ENCODE assay signal across 10 mouse cellular contexts in genomic region chr12:4864338-4864690, GRCm38 (mm10). TPM values are rescaled to one million over a fixed set of nuclear protein-coding genes. Genes with fewer than 3 reads are reported as not detected.
DNase-seq lines count a peak whose midpoint lies in the region; ATAC-seq and TF ChIP-seq lines count a peak whose summit lies in the region.
"Had no signal": no experiment of that assay in that cellular context is flagged by ENCODE, and none has a peak within 500 bp of the region (broad histone marks: within the 10 kb centered on the region; RNA-seq: fewer than 3 reads in every experiment).

No protein-coding gene starts in this region.

- H3K9me3 ChIP-seq in heart, embryonic 13.5 days: no peaks in the 10 kb centered on the region
- no peaks in the 10 kb centered on the region for H3K9me3 ChIP-seq in embryonic facial prominence, embryonic 11.5 days (replicated peaks; ENCODE audit: control insufficient read depth, low read length)
- H3K9me3 ChIP-seq: neural tube, embryonic 12.5 days had no signal

- WGBS in heart, embryonic 13.5 days: 41% methylated on average over 4 of the region's 4 CpGs
- 66% methylated on average over 4 of the region's 4 CpGs for WGBS in embryonic facial prominence, embryonic 11.5 days

- no peak for TF ChIP-seq CTCF in left cerebral cortex, adult 2 months (IDR thresholded peaks at IDR 0.05)

- no peaks in the 10 kb centered on the region for H3K27me3 ChIP-seq in heart, embryonic 13.5 days (replicated peaks)
- no peaks in the 10 kb centered on the region for H3K27me3 ChIP-seq in embryonic facial prominence, embryonic 11.5 days (ENCODE audit: control insufficient read depth, insufficient read depth, low read length)
- H3K27me3 ChIP-seq: CH12.LX; neural tube, embryonic 12.5 days had no signal

- peaks cover 5% of the 10 kb centered on the region for H3K36me3 ChIP-seq in heart, embryonic 13.5 days
- no peaks in the 10 kb centered on the region for H3K36me3 ChIP-seq in embryonic facial prominence, embryonic 11.5 days (replicated peaks; ENCODE audit: control insufficient read depth, insufficient read depth, low read depth, low read length)
- H3K36me3 ChIP-seq: neural tube, embryonic 12.5 days had no signal

- no peak for ATAC-seq in heart, embryonic 13.5 days (ENCODE audit: extremely low read depth, insufficient number of reproducible peaks, low FRiP score, low TSS enrichment)
- 0 out of 2 replicates have a peak, but pooled peaks have one; percentile 2 for ATAC-seq in embryonic facial prominence, embryonic 11.5 days (replicated peaks; ENCODE audit: insufficient number of reproducible peaks, low FRiP score, low TSS enrichment, low read depth)
- ATAC-seq in megakaryocyte progenitor cell, adult 5-6 weeks (replicated peaks; ENCODE audit: poor library complexity): no peak

- H3K4me3 ChIP-seq in heart, embryonic 13.5 days: no peak overlapping the region
- no peak overlapping the region for H3K4me3 ChIP-seq in left cerebral cortex, adult 2 months
- H3K4me3 ChIP-seq in embryonic facial prominence, embryonic 11.5 days (ENCODE audit: low read depth, low read length): no peak overlapping the region
- H3K4me3 ChIP-seq: neural tube, embryonic 12.5 days had no signal

- peaks cover 47% of the 10 kb centered on the region for H3K4me1 ChIP-seq in heart, embryonic 13.5 days
- H3K4me1 ChIP-seq in embryonic facial prominence, embryonic 11.5 days (ENCODE audit: control insufficient read depth, insufficient read depth, low read length): peaks cover 2% of the 10 kb centered on the region; the same call in 1 of the 2 replicates

- intact Hi-C loops in left cerebral cortex, adult 2 months (cut with DNase I): no loop called here
- intact Hi-C loops in left cerebral cortex, postnatal 25 days (cut with DNase I): no loop called here

- no peak for DNase-seq in heart, adult 9 months (ENCODE audit: low spot score in 2 of 2)
- DNase-seq in left cerebral cortex, adult 2 months (ENCODE audit: extremely low spot score in 1 of 2, low spot score in 2 of 2): peak; percentile 38
- DNase-seq in left cerebral cortex, adult 11 months (ENCODE audit: low spot score): no peak
- DNase-seq in embryonic facial prominence, embryonic 11.5 days (ENCODE audit: low spot score): no peak
- peak; percentile 45 to 86 for DNase-seq in left cerebral cortex, postnatal 25 days (ENCODE audit: low spot score in 2 of 2)
- DNase-seq in spleen, postnatal 10 days (ENCODE audit: low spot score in 2 of 2): no peak

- peak overlapping the region; percentile 85 for H3K27ac ChIP-seq in heart, embryonic 13.5 days (replicated peaks)
- H3K27ac ChIP-seq in left cerebral cortex, adult 2 months: peak overlapping the region; percentile 36
- no peak overlapping the region for H3K27ac ChIP-seq in embryonic facial prominence, embryonic 11.5 days (replicated peaks; ENCODE audit: low read depth, low read length)
- H3K27ac ChIP-seq: neural tube, embryonic 12.5 days had no signal

- peak overlapping the region; percentile 47; the same call in 1 of the 2 replicates for H3K4me2 ChIP-seq in heart, embryonic 13.5 days
- H3K4me2 ChIP-seq in embryonic facial prominence, embryonic 11.5 days (ENCODE audit: low read depth, low read length): no peak overlapping the region
- H3K4me2 ChIP-seq: neural tube, embryonic 12.5 days had no signal

- H3K9ac ChIP-seq in heart, embryonic 13.5 days: peak overlapping the region; percentile 55
- H3K9ac ChIP-seq in embryonic facial prominence, embryonic 11.5 days (replicated peaks; ENCODE audit: low read length): no peak overlapping the region
- H3K9ac ChIP-seq: neural tube, embryonic 12.5 days had no signal

RNA-seq across cellular contexts. Expression of gene Mfsd2b, which starts 9.8 kb away (rescaled TPM):
- polyA plus RNA-seq in heart, embryonic 13.5 days (2015; fragmentation: Nextera tagmentation; extraction: Ambion mirVana): 3.3 and 4.4 TPM in 2 replicates
- under 1 TPM; 0.75 to 0.93 TPM for total RNA-seq in left cerebral cortex, adult 2 months (2021)
- 4.2 and 5.0 TPM in 2 replicates for polyA plus RNA-seq in embryonic facial prominence, embryonic 11.5 days (2014; fragmentation: Nextera tagmentation; extraction: Ambion mirVana)
- total RNA-seq in left cerebral cortex, postnatal 25 days (2021): under 1 TPM; 0.80 to 0.87 TPM
- 10.6 and 20.0 TPM in 2 replicates for total RNA-seq in megakaryocyte progenitor cell, adult 5-6 weeks (2015)
- 6.2 and 14.6 TPM in 2 replicates for total RNA-seq in megakaryocyte progenitor cell, adult 5-6 weeks (2017)

RNA-seq across cellular contexts. Expression of gene Wdcp, which starts 21.2 kb away (rescaled TPM):
- 14.7 and 17.0 TPM in 2 replicates for polyA plus RNA-seq in heart, embryonic 13.5 days (2015; fragmentation: Nextera tagmentation; extraction: Ambion mirVana)
- total RNA-seq in left cerebral cortex, adult 2 months (2021): 10 to 100 TPM; 11.8 to 12.5 TPM
- polyA plus RNA-seq in embryonic facial prominence, embryonic 11.5 days (2014; fragmentation: Nextera tagmentation; extraction: Ambion mirVana): 15.8 and 16.5 TPM in 2 replicates
- 10 to 100 TPM; 11.8 to 12.1 TPM for total RNA-seq in left cerebral cortex, postnatal 25 days (2021)
- 17.6 and 19.2 TPM in 2 replicates for total RNA-seq in megakaryocyte progenitor cell, adult 5-6 weeks (2015)
- 6.7 and 10.0 TPM in 2 replicates for total RNA-seq in megakaryocyte progenitor cell, adult 5-6 weeks (2017)

RNA-seq across cellular contexts. Expression of gene Fkbp1b, which starts 22.9 kb away (rescaled TPM):
- 8.8 and 9.2 TPM in 2 replicates for polyA plus RNA-seq in heart, embryonic 13.5 days (2015; fragmentation: Nextera tagmentation; extraction: Ambion mirVana)
- 10 to 100 TPM; 43.7 to 48.3 TPM for total RNA-seq in left cerebral cortex, adult 2 months (2021)
- polyA plus RNA-seq in embryonic facial prominence, embryonic 11.5 days (2014; fragmentation: Nextera tagmentation; extraction: Ambion mirVana): 9.4 and 16.5 TPM in 2 replicates
- total RNA-seq in left cerebral cortex, postnatal 25 days (2021): 10 to 100 TPM; 42.6 to 51.0 TPM
- 19.2 and 21.3 TPM in 2 replicates for total RNA-seq in megakaryocyte progenitor cell, adult 5-6 weeks (2015)
- 12.3 and 18.4 TPM in 2 replicates for total RNA-seq in megakaryocyte progenitor cell, adult 5-6 weeks (2017)

RNA-seq across cellular contexts. Expression of gene Ubxn2a, which starts 43.2 kb away (rescaled TPM):
- polyA plus RNA-seq in heart, embryonic 13.5 days (2015; fragmentation: Nextera tagmentation; extraction: Ambion mirVana): 25.8 and 30.2 TPM in 2 replicates
- 10 to 100 TPM; 56.5 to 60.3 TPM for total RNA-seq in left cerebral cortex, adult 2 months (2021)
- 24.7 and 25.0 TPM in 2 replicates for polyA plus RNA-seq in embryonic facial prominence, embryonic 11.5 days (2014; fragmentation: Nextera tagmentation; extraction: Ambion mirVana)
- total RNA-seq in left cerebral cortex, postnatal 25 days (2021): 10 to 100 TPM; 53.3 to 53.4 TPM
- total RNA-seq in megakaryocyte progenitor cell, adult 5-6 weeks (2015): 18.3 and 20.9 TPM in 2 replicates
- 42.5 and 43.5 TPM in 2 replicates for total RNA-seq in megakaryocyte progenitor cell, adult 5-6 weeks (2017)

RNA-seq across cellular contexts. Expression of gene Sf3b6, which starts 47.0 kb away (rescaled TPM):
- 96.1 and 117 TPM in 2 replicates for polyA plus RNA-seq in heart, embryonic 13.5 days (2015; fragmentation: Nextera tagmentation; extraction: Ambion mirVana)
- total RNA-seq in left cerebral cortex, adult 2 months (2021): 10 to 100 TPM; 75.5 to 85.2 TPM
- 363 and 371 TPM in 2 replicates for polyA plus RNA-seq in embryonic facial prominence, embryonic 11.5 days (2014; fragmentation: Nextera tagmentation; extraction: Ambion mirVana)
- 10 to 100 TPM; 80.9 to 86.2 TPM for total RNA-seq in left cerebral cortex, postnatal 25 days (2021)
- total RNA-seq in megakaryocyte progenitor cell, adult 5-6 weeks (2015): 258 and 286 TPM in 2 replicates
- total RNA-seq in megakaryocyte progenitor cell, adult 5-6 weeks (2017): 158 and 165 TPM in 2 replicates

Comparison
In these comparisons a context has a peak if more than half of its experiments do, and no peak if none do; other contexts are left out.
1. DNase-seq: peak in left cerebral cortex, adult 2 months (2 of 2) and left cerebral cortex, postnatal 25 days (2 of 2); none in heart, adult 9 months (0 of 2), left cerebral cortex, adult 11 months (single experiment), embryonic facial prominence, embryonic 11.5 days (single experiment) and spleen, postnatal 10 days (0 of 2).